Mouse (Mus musculus) brown adipose tissue, adult 24 weeks (tissue): ENCODE data around the gene E2f8. TPM values are rescaled to one million over a fixed set of nuclear protein-coding genes. Genes with fewer than 3 reads are reported as not detected.

Source experiments
- H3K27ac ChIP-seq: fragments of 200-500 bp; replicated peaks from 2 replicates; pipeline ENCODE4 v1.5.1; 2012; ENCODE audit warnings: low read depth, mild to moderate bottlenecking, low read length
- H3K4me1 ChIP-seq: fragments of 200-500 bp; 2 replicates; pipeline ENCODE4 v1.6.1; 2012; ENCODE audit warnings: low read length, mixed read lengths; ENCODE audit not compliant: control insufficient read depth, insufficient read depth, insufficient read length
- H3K4me3 ChIP-seq: fragments of 200-500 bp; 2 replicates; pipeline ENCODE4 v1.5.1; 2012; ENCODE audit warnings: low read depth, mild to moderate bottlenecking, low read length, moderate library complexity; ENCODE audit not compliant: insufficient read depth
- polyA plus RNA-seq: library from polyadenylated mRNA; stranded (reverse); fragments of >200 nt; gene quantifications from 2 replicates; pipeline ENCODE4 v1.2.4, GENCODE M21; 2012; ENCODE audit not compliant: missing spikeins, insufficient read depth, insufficient read length

The E2f8 gene
- polyA plus RNA-seq, 1 experiment: not detected

DNA sequence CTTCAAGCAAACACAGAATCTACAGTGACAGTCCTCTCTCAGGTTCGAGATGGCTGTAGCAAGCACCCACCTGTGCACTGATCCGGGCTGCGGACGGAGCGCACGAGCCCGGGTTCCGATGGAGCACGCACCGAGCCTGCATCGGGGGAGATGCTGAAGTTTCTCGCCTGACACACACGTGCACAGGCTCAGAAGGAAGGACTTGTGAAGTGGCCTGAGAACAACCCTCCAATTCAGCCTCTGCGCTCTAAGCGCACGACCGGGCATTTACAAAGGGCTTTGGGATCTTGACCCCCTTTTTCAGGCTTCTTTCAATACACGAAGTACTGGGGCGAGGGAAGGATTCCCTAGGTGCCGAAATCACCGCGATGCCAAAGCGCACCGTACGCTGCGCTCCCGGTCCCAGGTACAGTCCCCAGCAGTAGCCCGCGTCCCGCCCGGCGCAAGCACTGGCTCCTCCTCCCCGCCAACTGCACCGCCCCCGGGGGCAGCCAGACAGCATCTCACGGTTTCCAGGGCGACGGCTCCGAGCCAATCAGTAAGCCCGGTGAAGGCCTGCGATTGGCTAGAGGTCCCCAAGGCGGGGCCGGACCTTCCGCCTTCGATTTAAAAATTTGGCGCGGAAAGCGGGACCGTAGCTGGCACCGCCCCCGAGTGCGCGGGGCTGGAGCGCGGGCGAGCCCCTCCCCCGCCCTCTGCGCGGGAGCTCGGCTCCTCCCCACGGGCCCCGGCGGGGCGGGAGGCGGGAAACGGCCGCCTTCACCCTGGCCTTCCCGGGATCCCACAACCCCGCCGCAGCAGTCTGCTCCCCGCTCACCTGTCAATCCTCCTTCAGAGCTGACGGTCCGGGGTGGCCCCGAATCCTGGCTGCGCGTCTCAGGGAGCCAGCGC is 560 bp downstream of the E2f8 start:
- no peak overlapping the region for H3K27ac ChIP-seq
- H3K4me3 ChIP-seq: peak overlapping the region; percentile 66
- H3K4me1 ChIP-seq: peaks cover 3% of the 10 kb centered on the region; the same call in 1 of the 2 replicates

- no peak overlapping the region for H3K27ac ChIP-seq
- H3K4me3 ChIP-seq: no peak overlapping the region
- H3K4me1 ChIP-seq: peaks cover 3% of the 10 kb centered on the region; the same call in 1 of the 2 replicates
These were observed 1.8 kb downstream of the E2f8 start for GRCm38 (mm10) chr7:48879574-48879973.

DNA sequence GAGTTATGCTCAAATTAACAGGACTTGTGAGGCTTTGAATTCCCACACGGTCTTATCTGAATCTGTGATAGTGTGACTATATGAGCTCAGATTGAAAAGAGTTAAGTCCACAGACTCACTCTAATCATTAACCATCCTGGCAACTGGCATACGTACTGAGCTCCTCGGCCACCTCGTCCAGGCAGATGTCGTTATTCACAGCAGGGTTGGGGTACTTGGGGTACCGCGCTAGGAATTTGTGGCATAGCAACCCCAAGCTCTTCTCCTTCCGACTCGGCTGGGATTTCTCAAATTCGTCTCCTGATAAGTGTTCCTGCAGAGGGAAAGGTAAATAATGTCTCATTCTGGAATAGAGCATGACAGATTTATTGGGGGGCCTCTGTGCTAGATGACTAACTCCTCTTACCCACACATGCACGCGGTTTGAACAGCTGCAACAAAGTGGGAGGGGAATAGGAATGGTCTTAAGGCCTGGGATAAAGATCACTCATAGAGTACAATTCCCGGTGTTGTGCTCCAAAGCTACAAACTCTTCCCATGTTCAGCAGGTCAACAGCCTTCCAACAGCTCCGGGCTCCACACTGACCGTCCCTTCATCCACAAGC is 3.5 kb downstream of the E2f8 start:
- no peak overlapping the region for H3K27ac ChIP-seq
- H3K4me3 ChIP-seq: no peak overlapping the region
- peaks cover 3% of the 10 kb centered on the region; the same call in 1 of the 2 replicates for H3K4me1 ChIP-seq

DNA sequence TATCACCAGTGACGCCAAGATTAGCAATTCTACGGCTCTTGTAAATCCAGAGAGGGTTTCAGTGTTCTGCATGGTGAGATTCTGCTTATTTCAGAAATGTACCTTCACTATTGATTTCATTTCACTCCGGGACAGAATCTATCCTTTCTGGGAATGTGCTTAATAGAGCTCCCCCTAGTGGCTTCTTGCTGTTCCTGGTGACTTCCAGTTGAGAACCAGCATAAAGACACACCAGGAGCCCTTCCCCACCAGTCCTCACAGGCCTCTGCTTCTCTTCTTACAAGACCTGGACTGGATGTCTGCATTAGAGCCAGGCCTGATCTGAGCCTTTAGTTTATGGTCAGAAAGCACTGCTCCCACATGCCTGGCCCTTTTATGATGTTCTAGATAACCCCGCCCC is 4.9 kb downstream of the E2f8 start:
- H3K27ac ChIP-seq: no peak overlapping the region
- H3K4me1 ChIP-seq: peaks cover 3% of the 10 kb centered on the region; the same call in 1 of the 2 replicates
- H3K4me3 ChIP-seq: 0 out of 2 replicates have a peak overlapping the region, but pooled peaks have one; percentile 7

DNA sequence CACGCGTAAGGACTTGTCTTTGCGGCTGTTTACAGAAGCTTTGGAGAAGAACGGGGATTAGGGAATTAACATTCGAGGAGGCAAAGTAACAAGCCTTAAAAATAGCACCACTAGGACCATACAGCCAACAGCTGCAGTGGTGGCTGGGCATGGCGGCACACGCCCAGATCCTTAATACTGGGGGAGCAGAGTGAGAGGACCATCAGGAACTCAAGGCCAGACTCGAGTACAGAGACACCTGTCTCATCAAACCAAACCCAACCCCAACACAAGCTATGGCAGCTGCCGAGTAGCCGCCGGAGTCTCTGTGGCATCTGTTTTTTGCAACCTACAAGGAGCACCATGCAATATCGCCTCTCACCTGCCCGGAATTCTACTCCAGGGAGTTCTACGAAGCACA is 6.3 kb downstream of the E2f8 start:
- Histone ChIP-seq H3K27ac (no peak overlapping the region), H3K4me1 (no peaks in the 10 kb centered on the region), H3K4me3 (no peak overlapping the region)

DNA sequence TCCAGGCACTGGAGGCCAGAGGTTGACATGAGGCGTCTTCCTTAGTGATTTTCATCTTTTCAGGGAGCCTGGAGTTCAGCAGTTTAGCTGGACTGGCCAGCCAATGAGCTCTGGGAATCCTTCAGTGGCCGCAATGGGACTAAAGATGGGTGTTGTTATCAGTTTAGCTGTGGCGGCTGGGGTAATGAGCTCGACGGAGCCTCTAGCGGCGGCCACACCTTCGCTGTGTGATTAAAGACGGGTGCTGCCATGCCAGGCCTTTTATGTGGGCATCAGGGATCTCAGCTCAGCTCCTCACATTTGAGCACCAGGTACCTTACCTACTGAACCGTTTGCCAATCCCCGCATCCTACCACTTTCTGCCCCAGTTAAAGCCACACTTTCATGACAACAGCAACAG is 10.1 kb downstream of the E2f8 start:
- no peak overlapping the region for H3K27ac ChIP-seq
- H3K4me3 ChIP-seq: no peak overlapping the region
- no peaks in the 10 kb centered on the region for H3K4me1 ChIP-seq

- Histone ChIP-seq H3K4me1 (no peaks in the 10 kb centered on the region), H3K27ac (no peak overlapping the region), H3K4me3 (no peak overlapping the region)
These were observed 10.7 kb downstream of the E2f8 start for GRCm38 (mm10) chr7:48870579-48871180.

GRCm38 (mm10) chr7:48870144-48870543 is 11.3 kb downstream of the E2f8 start:
- Histone ChIP-seq H3K4me3 (no peak overlapping the region), H3K4me1 (no peaks in the 10 kb centered on the region), H3K27ac (no peak overlapping the region)

DNA sequence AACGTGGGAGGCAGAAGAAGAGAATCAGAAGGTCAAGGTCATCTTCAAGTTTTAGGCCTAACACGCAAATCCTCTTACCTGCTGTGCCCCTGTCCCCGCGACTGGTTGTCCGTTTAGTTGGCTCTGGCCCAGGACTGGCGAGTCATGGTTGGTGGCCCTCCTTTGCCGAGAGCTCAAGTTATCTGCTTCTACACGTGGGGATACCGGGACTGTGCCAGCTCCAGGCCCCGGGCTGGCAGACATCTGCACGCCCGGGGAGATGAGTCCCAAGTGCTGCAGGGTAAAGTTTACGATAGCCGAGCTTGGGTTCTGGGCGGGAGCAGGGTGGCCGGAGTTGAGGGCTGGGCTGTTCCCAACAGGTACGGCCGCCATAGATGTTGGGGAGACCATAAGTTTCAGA is 13.8 kb downstream of the E2f8 start:
- Histone ChIP-seq H3K4me3 (no peak overlapping the region), H3K4me1 (no peaks in the 10 kb centered on the region), H3K27ac (no peak overlapping the region)

- H3K4me3 ChIP-seq: no peak overlapping the region
- H3K27ac ChIP-seq: no peak overlapping the region
- H3K4me1 ChIP-seq: no peaks in the 10 kb centered on the region
These were observed 16.5 kb downstream of the E2f8 start for GRCm38 (mm10) chr7:48864671-48865458.

- H3K4me1 ChIP-seq: no peaks in the 10 kb centered on the region
- no peak overlapping the region for H3K4me3 ChIP-seq
- H3K27ac ChIP-seq: no peak overlapping the region
These were observed 17.2 kb downstream of the E2f8 start for GRCm38 (mm10) chr7:48864199-48864598.

GRCm38 (mm10) chr7:48861796-48862195 is 19.6 kb downstream of the E2f8 start:
- Histone ChIP-seq H3K27ac (no peak overlapping the region), H3K4me3 (no peak overlapping the region), H3K4me1 (no peaks in the 10 kb centered on the region)

DNA sequence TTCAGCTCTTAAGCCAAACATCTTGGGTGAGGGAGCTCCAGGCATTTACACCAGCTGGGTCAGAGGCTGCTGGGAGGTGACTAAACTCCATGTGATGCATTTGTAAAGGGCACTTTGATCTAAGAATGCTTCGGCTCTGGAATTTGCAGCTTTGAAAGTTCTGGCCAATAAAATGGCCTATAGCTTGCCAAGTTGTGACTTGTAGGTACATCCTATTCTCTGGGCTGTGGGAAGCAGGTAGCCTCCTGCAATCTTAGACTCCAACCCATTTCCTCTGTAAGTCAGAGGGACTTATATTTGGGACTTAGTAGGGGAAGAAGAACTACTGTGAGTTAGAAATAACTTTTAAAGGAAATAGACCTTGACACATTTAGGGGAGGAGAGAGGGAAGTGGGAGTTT is 20.4 kb downstream of the E2f8 start:
- no peak overlapping the region for H3K27ac ChIP-seq
- no peak overlapping the region for H3K4me3 ChIP-seq
- no peaks in the 10 kb centered on the region for H3K4me1 ChIP-seq

DNA sequence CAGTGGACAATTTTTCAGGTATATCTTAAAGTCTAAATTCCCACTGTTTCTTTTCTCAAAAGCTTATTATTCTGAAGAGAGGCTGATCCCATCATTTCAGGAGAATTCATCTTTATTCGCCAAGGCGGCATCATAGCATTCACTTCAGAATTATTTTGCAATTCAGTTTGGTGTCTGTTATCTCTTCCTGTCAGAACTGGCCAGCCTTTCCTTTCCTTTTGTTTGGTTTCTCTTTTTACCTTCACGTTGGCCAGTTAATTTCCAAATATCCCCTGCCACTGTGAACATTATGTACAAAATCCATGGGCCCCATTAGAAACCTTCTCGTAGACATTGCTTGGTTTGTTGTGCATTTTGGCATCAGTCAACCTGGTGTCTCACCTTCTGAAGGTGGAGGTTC is 22.0 kb downstream of the E2f8 start:
- no peak overlapping the region for H3K4me3 ChIP-seq
- H3K27ac ChIP-seq: no peak overlapping the region
- H3K4me1 ChIP-seq: no peaks in the 10 kb centered on the region

DNA sequence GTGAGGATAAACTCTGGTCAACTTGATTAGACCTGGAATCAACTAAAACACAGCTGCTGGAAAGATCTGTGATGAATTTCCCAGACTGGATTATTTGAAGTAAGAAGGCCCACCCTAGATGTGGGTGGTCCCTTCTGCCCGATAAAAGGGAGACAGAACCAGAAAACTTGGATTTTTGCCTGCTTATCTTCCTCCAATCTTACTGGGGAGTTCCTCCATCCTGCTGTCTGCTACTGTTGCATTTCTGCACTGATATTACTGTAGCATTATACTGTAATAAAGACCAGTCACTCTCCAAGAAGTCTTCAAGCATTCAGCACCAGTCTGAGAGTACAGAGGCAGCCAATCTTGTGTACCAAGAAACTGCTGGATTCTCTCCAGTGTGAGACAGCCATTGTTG is 23.1 kb downstream of the E2f8 start:
- no peaks in the 10 kb centered on the region for H3K4me1 ChIP-seq
- no peak overlapping the region for H3K27ac ChIP-seq
- H3K4me3 ChIP-seq: no peak overlapping the region
